Mouse (Mus musculus): ENCODE data around the gene Pklr.

DNA sequence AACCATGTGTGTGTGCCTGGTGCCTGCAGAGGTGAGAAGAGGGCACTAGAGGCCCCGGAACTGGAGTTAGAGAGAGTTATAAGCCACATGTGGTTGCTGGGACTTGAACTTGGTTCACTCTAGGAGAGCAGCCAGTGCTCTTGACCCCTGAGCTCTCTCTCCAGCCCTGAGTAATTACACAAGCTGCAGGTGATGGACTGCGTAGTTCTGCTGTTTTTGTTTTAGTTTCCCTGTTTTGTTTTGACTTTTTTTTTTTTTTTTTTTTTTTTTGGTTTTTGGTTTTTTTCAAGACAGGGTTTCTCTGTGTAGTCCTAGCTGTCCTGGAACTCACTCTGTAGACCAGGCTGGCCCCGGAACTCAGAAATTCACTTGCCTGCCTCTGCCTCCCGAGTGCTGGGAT lies 25.8 kb downstream of the Pklr start:
- TF ChIP-seq CTCF (conservative IDR thresholded peaks at IDR 0.05; ENCODE audit: low read length) (no peak), POU5F1 (IDR thresholded peaks at IDR 0.05; ENCODE audit: borderline replicate concordance, low read length) (no peak), NANOG (IDR thresholded peaks at IDR 0.05; ENCODE audit: borderline replicate concordance, low read length) (no peak)

All from E14TG2a.4 (cell line).